Mouse (Mus musculus): ENCODE results near the gene Stk32b. TPM values are rescaled to one million over a fixed set of nuclear protein-coding genes. Genes with fewer than 3 reads are reported as not detected.

Stk32b gene
- polyA plus RNA-seq, 1 experiment from 2014 or later, result 3.4 TPM

DNA sequence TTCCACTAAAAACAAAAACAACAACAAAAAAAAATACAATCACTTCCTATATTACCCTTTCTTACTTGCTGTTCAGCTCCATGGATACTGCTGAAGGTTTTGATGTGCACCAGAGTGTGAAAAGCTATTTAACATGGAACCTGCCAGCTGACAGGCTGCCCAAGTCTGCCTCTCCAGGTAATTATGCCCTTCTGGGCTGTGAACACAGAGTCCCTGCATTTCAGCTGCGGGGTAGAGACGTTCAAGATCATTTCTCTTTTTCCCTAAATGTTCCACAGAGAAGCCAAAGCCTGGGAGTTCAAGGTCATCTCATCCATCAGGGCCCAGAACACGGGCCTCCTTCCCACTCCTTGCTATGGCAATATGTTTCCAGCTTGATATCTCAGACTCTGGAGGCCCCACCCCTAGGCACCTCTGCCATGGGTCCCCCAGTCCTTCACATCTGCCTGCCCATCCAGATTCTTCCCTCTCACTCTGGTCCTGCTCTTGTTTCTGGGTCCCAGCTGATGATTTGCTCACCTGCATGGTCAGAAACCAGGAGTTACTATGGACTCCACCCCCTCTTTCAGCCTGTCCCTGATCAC lies 244.9 kb downstream of the Stk32b start:
- Histone ChIP-seq H3K9ac (no peak overlapping the region), H3K9me3 (replicated peaks) (no peaks in the 10 kb centered on the region), H3K27me3 (no peaks in the 10 kb centered on the region), H3K36me3 (no peaks in the 10 kb centered on the region), H3K4me3 (replicated peaks) (no peak overlapping the region), H3K4me2 (no peak overlapping the region), H3K4me1 (no peaks in the 10 kb centered on the region), H3K27ac (peak overlapping the region; percentile 10; the same call in 1 of the 2 replicates)
- 58% methylated on average over 3 of the region's 3 CpGs for WGBS
- ATAC-seq (replicated peaks; ENCODE audit: low FRiP score), result no peak

GRCm38 (mm10) chr5:37471584-37471983 lies 245.4 kb downstream of the Stk32b start:
- no peaks in the 10 kb centered on the region for H3K4me1 ChIP-seq
- no peaks in the 10 kb centered on the region for H3K9me3 ChIP-seq (replicated peaks)
- H3K4me3 ChIP-seq (replicated peaks), result no peak overlapping the region
- no peaks in the 10 kb centered on the region for H3K36me3 ChIP-seq
- H3K27ac ChIP-seq, result no peak overlapping the region
- no peaks in the 10 kb centered on the region for H3K27me3 ChIP-seq
- H3K9ac ChIP-seq, result no peak overlapping the region
- H3K4me2 ChIP-seq, result no peak overlapping the region
- ATAC-seq (replicated peaks; ENCODE audit: low FRiP score), result no peak
- WGBS, result 80% methylated on average over 4 of the region's 4 CpGs

- no peaks in the 10 kb centered on the region for H3K27me3 ChIP-seq
- no peak overlapping the region for H3K27ac ChIP-seq
- 77% methylated on average over 5 of the region's 5 CpGs for WGBS
- H3K4me1 ChIP-seq, result no peaks in the 10 kb centered on the region
- H3K4me3 ChIP-seq (replicated peaks), result no peak overlapping the region
- H3K4me2 ChIP-seq, result no peak overlapping the region
- no peak overlapping the region for H3K9ac ChIP-seq
- ATAC-seq (replicated peaks; ENCODE audit: low FRiP score), result no peak
- H3K36me3 ChIP-seq, result no peaks in the 10 kb centered on the region
- H3K9me3 ChIP-seq (replicated peaks), result no peaks in the 10 kb centered on the region
Observed at GRCm38 (mm10) chr5:37469031-37469430, 247.9 kb downstream of the Stk32b start.

DNA sequence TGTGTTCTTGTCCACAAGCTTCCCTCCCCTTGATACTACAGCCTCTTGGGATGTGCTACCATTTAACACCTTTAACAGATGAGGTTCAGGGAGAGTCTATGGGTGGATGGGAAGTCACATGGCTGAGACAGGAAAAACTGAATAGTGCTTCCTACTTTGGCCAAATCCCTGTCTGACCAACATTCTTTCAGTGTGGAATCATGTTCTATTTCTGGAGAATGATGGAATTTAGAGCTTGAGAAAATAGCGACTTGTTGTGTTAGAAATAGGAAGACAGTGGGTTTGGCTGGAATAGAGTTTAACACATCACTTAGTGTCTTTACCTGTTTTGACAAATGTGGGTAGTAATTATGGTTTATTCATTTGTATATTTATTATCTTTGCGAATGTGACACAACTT lies 249.3 kb downstream of the Stk32b start:
- ATAC-seq (replicated peaks; ENCODE audit: low FRiP score), result no peak
- H3K9me3 ChIP-seq (replicated peaks), result no peaks in the 10 kb centered on the region
- no peak overlapping the region for H3K27ac ChIP-seq
- no peak overlapping the region for H3K4me3 ChIP-seq (replicated peaks)
- no peak overlapping the region for H3K4me2 ChIP-seq
- WGBS, result 83% methylated on average over 2 of the region's 2 CpGs
- no peaks in the 10 kb centered on the region for H3K4me1 ChIP-seq
- H3K36me3 ChIP-seq, result no peaks in the 10 kb centered on the region
- H3K9ac ChIP-seq, result no peak overlapping the region
- H3K27me3 ChIP-seq, result no peaks in the 10 kb centered on the region

DNA sequence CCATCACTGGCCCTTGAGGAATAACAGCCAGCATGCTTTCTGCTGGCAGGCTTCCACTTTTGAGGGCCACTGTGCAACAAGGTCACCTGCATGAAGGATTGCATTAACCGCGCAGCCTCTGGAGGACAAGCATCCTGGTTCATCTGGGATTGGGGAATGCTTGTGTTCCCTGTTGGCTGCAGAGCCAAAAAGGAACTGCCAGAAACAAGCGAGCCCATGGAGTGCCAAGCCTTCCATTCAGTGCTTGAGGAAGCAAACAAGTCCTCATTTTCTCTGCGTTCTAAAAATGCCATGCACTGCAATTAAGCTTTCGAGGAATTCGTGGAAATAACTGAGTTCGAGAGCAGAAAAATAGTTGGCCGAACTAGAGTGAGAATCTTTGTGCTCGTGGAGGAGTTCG lies 251.5 kb downstream of the Stk32b start:
- Histone ChIP-seq H3K27ac (no peak overlapping the region), H3K4me1 (no peaks in the 10 kb centered on the region), H3K36me3 (no peaks in the 10 kb centered on the region), H3K27me3 (no peaks in the 10 kb centered on the region), H3K9me3 (replicated peaks) (no peaks in the 10 kb centered on the region), H3K4me3 (replicated peaks) (no peak overlapping the region), H3K4me2 (no peak overlapping the region), H3K9ac (no peak overlapping the region)
- WGBS, result 92% methylated on average over 10 of the region's 10 CpGs
- ATAC-seq (replicated peaks; ENCODE audit: low FRiP score), result no peak

DNA sequence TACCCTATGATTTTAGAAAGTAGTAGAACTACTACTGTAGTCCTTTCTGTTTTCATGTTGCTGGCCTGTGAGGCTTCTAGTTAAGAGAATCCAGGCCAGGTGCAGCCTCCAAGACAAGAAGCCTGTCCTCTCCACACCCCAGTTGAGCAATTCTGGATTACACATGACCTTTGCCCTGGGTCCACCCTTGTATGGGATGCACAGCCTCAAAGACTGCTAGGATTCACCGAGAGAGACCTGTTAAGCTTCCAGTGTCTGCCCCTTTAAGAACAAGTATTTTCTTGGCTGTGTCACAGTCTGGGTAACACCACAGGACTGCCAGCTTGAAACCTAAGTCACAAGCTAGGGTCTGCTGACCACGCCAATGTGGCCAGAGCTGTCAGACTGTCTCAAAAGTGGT lies 258.7 kb downstream of the Stk32b start:
- no peak overlapping the region for H3K4me3 ChIP-seq (replicated peaks)
- 49% methylated on average over 2 of the region's 2 CpGs for WGBS
- H3K9ac ChIP-seq, result no peak overlapping the region
- no peak overlapping the region for H3K4me2 ChIP-seq
- H3K36me3 ChIP-seq, result no peaks in the 10 kb centered on the region
- H3K27ac ChIP-seq, result no peak overlapping the region
- no peaks in the 10 kb centered on the region for H3K27me3 ChIP-seq
- no peaks in the 10 kb centered on the region for H3K4me1 ChIP-seq
- no peak for ATAC-seq (replicated peaks; ENCODE audit: low FRiP score)
- H3K9me3 ChIP-seq (replicated peaks), result no peaks in the 10 kb centered on the region

GRCm38 (mm10) chr5:37457831-37458230 lies 259.1 kb downstream of the Stk32b start:
- Histone ChIP-seq H3K4me1 (no peaks in the 10 kb centered on the region), H3K27me3 (no peaks in the 10 kb centered on the region), H3K4me3 (replicated peaks) (no peak overlapping the region), H3K9ac (no peak overlapping the region), H3K27ac (no peak overlapping the region), H3K36me3 (no peaks in the 10 kb centered on the region), H3K9me3 (replicated peaks) (no peaks in the 10 kb centered on the region), H3K4me2 (no peak overlapping the region)
- ATAC-seq (replicated peaks; ENCODE audit: low FRiP score), result no peak
- WGBS, result 93% methylated on average over 2 of the region's 2 CpGs

DNA sequence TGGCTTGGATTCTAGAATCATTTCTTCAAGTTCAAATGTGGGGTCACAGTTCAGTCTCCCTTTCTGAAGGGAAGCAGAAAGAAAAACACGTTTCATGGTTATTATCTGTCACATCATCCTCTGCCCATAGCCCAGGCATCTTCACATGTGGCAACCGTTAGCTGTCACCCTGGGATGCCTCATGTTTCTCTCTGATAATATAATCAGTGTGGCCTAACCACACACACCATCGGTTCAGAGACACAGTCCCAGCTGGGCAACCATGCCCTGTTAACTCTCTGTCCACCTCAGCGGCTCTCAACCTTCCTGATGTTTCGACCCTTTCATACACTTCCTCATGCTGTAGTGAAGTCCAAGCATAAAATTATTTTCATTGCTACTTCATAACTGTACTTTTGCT lies 259.8 kb downstream of the Stk32b start:
- H3K27me3 ChIP-seq, result no peaks in the 10 kb centered on the region
- H3K36me3 ChIP-seq, result no peaks in the 10 kb centered on the region
- WGBS, result 66% methylated on average over 5 of the region's 5 CpGs
- H3K9me3 ChIP-seq (replicated peaks), result no peaks in the 10 kb centered on the region
- H3K4me2 ChIP-seq, result no peak overlapping the region
- ATAC-seq (replicated peaks; ENCODE audit: low FRiP score), result 0 out of 2 replicates have a peak, but pooled peaks have one; percentile 53
- H3K4me1 ChIP-seq, result no peaks in the 10 kb centered on the region
- H3K27ac ChIP-seq, result no peak overlapping the region
- no peak overlapping the region for H3K4me3 ChIP-seq (replicated peaks)
- H3K9ac ChIP-seq, result no peak overlapping the region

GRCm38 (mm10) chr5:37456590-37456989 lies 260.4 kb downstream of the Stk32b start:
- Histone ChIP-seq H3K36me3 (no peaks in the 10 kb centered on the region), H3K4me1 (no peaks in the 10 kb centered on the region), H3K9ac (no peak overlapping the region), H3K27ac (no peak overlapping the region), H3K9me3 (replicated peaks) (no peaks in the 10 kb centered on the region), H3K4me3 (replicated peaks) (no peak overlapping the region), H3K4me2 (no peak overlapping the region), H3K27me3 (no peaks in the 10 kb centered on the region)
- ATAC-seq (replicated peaks; ENCODE audit: low FRiP score), result peak; percentile 62; the same call in 1 of the 2 replicates
- WGBS, result 69% methylated on average over 2 of the region's 2 CpGs

GRCm38 (mm10) chr5:37447546-37447945 lies 269.4 kb downstream of the Stk32b start:
- Histone ChIP-seq H3K27ac (no peak overlapping the region), H3K4me1 (no peaks in the 10 kb centered on the region), H3K9me3 (replicated peaks) (no peaks in the 10 kb centered on the region), H3K9ac (no peak overlapping the region), H3K27me3 (no peaks in the 10 kb centered on the region), H3K4me3 (replicated peaks) (no peak overlapping the region), H3K4me2 (no peak overlapping the region), H3K36me3 (no peaks in the 10 kb centered on the region)
- 84% methylated on average over 3 of the region's 3 CpGs for WGBS
- ATAC-seq (replicated peaks; ENCODE audit: low FRiP score), result no peak

DNA sequence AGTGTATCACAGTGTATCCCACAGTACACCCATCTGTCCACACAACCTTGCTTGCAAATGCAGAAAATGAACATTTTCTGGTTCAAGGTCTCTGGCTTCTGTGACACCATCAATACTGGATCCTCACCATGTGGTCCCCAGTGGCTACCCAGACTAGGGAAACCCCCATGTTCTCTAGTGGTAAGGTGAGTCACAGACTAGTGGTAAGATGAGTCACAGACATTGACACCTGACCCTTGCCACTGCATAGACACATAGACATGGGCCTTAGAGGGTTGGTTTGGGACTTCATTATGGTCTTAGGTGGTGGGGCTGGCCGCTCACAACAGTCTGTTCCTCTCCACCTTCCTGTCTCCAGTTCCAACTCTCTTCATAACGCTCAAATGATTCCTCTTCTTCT lies 274.2 kb downstream of the Stk32b start:
- Histone ChIP-seq H3K4me3 (replicated peaks) (no peak overlapping the region), H3K9ac (no peak overlapping the region), H3K36me3 (no peaks in the 10 kb centered on the region), H3K9me3 (replicated peaks) (no peaks in the 10 kb centered on the region), H3K27ac (no peak overlapping the region), H3K4me1 (no peaks in the 10 kb centered on the region), H3K27me3 (no peaks in the 10 kb centered on the region), H3K4me2 (no peak overlapping the region)
- ATAC-seq (replicated peaks; ENCODE audit: low FRiP score), result no peak
- 79% methylated on average over 2 of the region's 2 CpGs for WGBS

- Histone ChIP-seq H3K9ac (no peak overlapping the region), H3K4me2 (no peak overlapping the region), H3K4me1 (no peaks in the 10 kb centered on the region), H3K36me3 (no peaks in the 10 kb centered on the region), H3K4me3 (replicated peaks) (no peak overlapping the region), H3K27me3 (no peaks in the 10 kb centered on the region), H3K27ac (no peak overlapping the region), H3K9me3 (replicated peaks) (no peaks in the 10 kb centered on the region)
- 78% methylated on average over 3 of the region's 3 CpGs for WGBS
- ATAC-seq (replicated peaks; ENCODE audit: low FRiP score), result no peak
Observed at GRCm38 (mm10) chr5:37435417-37435816, 281.6 kb downstream of the Stk32b start.

DNA sequence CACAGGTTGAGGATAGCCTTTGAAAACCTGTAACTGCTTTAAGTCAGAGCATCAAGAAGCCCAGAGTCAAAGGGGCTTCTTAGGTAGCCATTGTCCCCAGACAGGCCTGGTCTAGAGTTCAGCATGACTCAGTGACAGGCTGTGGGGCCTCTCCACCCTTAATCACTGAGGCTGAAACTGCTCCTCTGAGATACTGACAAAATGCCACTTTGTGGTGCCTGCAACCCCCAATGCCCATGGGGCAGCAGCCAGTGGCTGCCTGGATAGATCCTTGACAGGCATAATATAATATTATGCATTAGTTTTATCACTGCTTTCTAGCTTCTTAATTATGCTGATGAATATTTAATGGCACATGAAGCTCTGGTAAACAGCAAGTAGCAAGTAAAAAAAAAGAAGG lies 289.8 kb downstream of the Stk32b start:
- Histone ChIP-seq H3K27ac (no peak overlapping the region), H3K4me1 (no peaks in the 10 kb centered on the region), H3K27me3 (no peaks in the 10 kb centered on the region), H3K4me3 (replicated peaks) (no peak overlapping the region), H3K36me3 (peaks cover 34% of the 10 kb centered on the region), H3K4me2 (no peak overlapping the region), H3K9me3 (replicated peaks) (no peaks in the 10 kb centered on the region), H3K9ac (no peak overlapping the region)
- ATAC-seq (replicated peaks; ENCODE audit: low FRiP score), result no peak

All from kidney, embryonic 15.5 days (tissue).